Mouse (Mus musculus) adrenal gland (tissue): ENCODE measurements around the gene Tmc7.

Experiments
- intact Hi-C: fragments of 180-260 bp; cut with DNase I; formaldehyde crosslinking; loops from one replicate; pipeline ENCODE4 v1.15.1; 2025

Gene Tmc7

GRCm38 (mm10) chr7:118508556-118508955, 76.0 kb downstream of the Tmc7 start:
- intact Hi-C loops, result no loop called here

GRCm38 (mm10) chr7:118503844-118504243, 80.7 kb downstream of the Tmc7 start:
- intact Hi-C loops, result no loop called here

DNA sequence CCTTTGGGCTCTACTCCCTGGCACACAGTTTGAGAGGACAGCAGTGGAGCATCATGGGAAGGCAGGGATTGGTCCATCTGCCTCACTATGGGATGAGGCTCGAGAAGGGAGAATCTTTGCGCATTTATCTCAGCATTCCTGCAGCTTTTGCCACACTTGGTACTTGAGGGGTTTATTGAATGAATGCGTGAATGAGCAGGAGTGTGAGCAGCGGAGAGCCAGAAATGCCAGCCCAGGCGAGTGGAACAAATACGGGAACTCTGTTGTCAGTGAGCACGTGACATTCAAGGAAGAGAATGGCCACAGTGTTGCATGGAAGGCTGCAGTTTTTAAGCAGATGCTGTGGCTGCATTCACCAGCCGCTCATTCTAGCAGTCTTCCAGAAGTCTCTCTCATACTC, 82.2 kb downstream of the Tmc7 start:
- intact Hi-C loops, result no loop called here

GRCm38 (mm10) chr7:118499784-118500435, 84.6 kb downstream of the Tmc7 start:
- intact Hi-C loops, result no loop called here

DNA sequence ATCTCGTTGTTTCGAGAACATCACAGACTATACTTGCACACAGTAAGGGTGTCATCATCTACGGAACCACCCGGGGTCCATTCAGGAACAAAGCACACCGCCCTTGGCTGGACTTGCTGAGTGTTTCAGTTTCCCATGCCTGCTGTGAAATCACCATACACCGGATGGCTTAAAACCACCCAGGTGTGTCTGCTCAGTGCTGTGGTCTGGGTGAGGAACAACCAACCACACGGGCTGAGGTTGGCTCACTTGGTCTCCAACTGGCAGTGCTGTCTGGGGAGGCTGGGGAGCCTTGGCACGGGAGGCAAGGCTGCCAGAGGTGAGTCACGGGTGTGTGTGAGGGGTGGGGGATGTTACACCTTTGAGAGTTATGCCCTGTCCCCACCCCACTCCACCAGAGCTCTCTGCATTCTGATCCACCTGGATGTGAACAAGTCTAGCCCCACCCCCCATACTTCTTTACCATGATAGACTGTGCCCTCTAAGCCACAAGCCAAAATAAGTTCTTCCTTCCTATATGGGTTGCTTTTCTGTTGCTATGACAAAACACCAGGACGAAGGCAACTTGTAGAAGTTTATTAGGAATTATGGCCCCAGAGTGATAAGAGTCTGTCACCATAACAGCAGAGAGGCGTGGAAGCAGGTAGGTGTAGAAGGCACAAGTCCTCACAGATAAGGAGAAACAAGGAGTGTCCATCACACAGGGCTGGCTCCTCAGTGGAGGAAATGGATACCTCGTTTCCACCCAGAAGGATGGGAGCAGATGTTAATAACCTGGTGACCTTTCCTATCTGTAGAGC, 85.4 kb downstream of the Tmc7 start:
- intact Hi-C loops, result no loop called here

DNA sequence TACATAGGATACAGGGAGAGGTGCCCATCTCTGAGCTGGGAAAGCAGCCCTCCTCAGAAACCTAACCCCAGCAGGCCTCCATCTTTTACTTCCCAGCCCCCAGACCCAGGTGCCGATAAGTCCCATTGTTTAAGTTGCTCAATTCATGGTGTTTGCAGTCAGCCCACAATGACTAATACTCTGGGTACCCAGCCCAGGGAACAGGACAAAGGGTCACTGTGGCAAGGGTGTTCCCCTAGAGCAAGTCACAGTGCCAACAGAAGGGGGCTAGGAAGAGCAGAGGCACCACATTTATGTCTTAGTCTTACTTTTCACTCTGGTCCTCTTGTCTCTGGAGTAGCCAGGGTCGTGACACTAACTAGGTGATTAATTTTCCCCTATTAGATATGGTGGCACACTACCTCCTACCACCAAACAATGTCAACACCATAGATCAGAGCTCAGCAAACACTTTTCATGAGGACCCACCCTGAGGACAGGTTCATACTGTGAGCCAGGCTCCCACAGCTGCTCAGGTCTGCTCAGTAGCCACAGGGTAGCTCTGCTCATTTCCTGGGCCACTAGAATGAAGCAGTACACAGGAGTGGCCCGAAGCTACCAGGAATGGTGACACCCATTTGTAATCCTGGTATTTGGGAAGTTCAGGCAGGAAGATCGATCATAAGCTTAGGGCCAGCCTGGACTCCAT, 89.5 kb downstream of the Tmc7 start:
- intact Hi-C loops, result no loop called here

GRCm38 (mm10) chr7:118493892-118494291, 90.6 kb downstream of the Tmc7 start:
- intact Hi-C loops, result no loop called here

DNA sequence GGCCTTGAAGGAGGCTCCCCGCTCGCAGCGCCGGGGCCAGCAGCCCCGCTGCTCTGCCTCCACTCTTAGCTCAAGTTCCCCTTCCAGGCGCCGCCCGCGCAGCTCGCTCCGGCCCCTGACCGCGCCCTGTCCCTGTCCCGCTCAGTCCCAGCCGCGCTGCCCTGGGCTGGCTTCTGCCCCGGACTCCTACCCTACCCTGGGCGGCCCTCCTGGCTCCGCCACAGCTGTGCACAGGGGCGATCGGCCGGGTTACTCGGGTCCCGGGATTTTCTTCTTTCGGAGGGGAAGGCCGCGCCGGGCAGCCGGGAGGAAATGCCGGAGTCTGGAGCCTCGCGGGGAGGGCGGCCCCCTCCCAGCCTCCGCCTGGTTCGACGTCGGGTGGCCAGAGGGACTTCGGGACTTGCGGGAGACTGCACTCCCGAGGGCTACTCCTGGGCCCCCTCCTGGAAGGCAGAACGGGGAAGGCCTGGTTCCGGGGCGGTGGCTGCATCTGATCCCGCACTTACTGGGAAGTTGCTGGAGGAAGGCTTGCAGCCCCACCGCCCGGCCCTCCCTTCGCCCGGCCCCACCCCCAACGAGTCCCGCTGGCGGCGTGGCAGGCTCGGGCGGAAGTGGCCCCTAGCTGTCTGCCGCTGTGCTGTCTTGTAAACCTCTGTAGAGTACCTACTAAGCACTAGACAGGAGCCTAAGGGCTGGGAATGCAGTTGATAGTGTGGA, 92.9 kb downstream of the Tmc7 start, which contains the start of gene Itpripl2:
TSS of gene Itpripl2 (minus strand) at position 545 of the 717 bp plus-strand sequence.
- intact Hi-C loops, result no loop called here

- intact Hi-C loops, result no loop called here
Measured at GRCm38 (mm10) chr7:118490666-118491430, 93.7 kb downstream of the Tmc7 start.

GRCm38 (mm10) chr7:118489706-118490665, 94.5 kb downstream of the Tmc7 start:
- intact Hi-C loops, result no loop called here

DNA sequence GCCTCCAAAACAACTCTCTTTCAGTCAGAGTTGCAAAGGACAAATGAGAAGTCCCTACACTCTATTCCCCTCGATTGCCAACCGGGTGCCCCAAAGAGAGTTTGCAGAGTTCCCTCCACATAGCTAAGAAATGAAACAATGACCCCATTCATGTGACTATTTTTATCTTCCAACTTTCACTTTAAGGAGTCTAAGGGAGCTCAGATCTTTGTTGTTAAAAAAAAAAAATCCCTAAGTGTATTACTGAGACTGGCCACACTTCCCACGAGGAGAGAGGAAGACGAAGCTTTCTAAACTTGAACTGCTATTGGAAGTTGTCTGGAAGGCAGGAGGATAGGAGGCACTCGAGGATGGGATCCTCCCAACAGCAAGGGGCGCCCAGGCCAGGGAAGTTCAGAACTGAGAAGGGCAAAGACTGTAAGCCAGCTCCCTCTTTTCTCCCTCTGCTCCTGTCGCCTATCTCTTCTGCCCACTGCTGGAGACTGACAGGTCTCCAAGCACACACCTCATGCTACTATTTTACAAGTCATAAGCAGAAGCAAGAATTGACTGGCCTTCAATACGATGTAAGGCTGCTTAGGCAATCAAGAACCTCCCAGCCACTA, 96.4 kb downstream of the Tmc7 start:
- intact Hi-C loops, result no loop called here

GRCm38 (mm10) chr7:118486917-118487316, 97.6 kb downstream of the Tmc7 start:
- intact Hi-C loops, result no loop called here
